Mouse (Mus musculus) adrenal gland (tissue): ENCODE measurements around the gene Ift81.

Source experiments
- intact Hi-C: fragments of 180-260 bp; cut with DNase I; formaldehyde crosslinking; loops from one replicate; pipeline ENCODE4 v1.15.1; 2025

The Ift81 gene

DNA sequence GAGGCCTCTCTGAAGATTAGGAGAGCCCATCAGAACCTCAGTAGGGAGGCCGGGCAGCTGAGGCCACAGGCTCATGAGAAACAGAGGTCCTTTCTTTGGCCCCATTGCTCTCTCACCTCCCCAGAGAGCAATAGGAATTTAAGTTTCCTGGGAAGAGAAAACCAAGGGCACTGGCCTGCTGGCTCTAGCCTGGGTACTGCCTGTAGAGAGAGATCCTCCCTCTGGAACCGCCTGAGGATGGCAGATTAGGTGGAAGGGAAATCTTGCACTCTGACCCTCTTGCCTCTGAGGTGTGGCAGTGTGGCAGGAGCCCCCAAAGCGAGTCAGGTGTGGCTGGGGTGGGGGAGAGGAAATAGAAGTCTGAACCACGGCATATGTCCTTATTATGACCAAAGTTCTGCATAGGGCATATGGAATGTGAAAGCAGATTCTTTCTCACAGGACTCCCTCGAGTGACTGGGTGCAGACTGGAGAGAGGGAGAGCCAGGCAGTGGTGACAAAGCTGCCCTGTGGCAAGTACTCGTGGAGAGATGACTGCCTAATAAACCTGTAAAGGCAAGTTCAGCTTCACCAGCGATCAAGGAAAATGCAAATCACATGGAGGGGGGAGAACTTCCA is 95.2 kb downstream of the Ift81 start:
- intact Hi-C loops = no loop called here

- intact Hi-C loops = no loop called here
These were observed 96.1 kb downstream of the Ift81 start for GRCm38 (mm10) chr5:122518247-122518646.

- intact Hi-C loops = no loop called here
These were observed 97.4 kb downstream of the Ift81 start for GRCm38 (mm10) chr5:122516901-122517300.

GRCm38 (mm10) chr5:122516029-122516730 is 98.1 kb downstream of the Ift81 start:
- intact Hi-C loops = no loop called here

- intact Hi-C loops = no loop called here
These were observed 100.2 kb downstream of the Ift81 start for GRCm38 (mm10) chr5:122514127-122514521.

DNA sequence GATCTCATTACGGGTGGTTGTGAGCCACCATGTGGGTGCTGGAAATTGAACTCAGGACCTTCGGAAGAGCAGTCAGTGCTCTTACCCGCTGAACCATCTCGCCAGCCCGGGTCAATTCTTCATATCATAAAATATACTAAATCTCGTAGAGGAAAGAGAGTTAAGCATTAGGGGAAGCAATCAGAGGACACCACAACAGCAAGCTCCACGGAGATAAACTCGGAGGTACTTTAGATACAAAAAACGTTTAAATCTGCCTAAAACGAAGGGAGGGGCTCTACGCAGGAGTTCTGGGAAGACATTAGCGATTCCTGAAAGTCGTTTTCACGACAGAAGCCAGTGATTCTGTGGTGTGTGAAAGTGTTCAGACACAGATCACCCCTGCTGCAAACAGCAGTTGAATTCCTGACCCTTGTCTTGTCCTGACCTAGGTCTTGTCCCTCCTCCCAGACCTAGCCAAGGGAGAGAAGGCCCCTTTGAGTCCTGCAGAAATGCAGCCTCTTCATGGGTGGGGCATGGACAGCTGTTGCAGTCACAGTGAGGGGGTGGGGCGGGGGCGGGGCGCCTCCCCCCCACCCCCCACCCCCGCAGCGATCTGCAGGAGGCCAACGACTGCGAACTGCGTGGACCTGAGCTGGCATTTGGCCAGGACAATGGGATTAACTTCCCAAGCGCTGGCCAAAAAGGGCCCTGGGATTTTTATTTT is 100.7 kb downstream of the Ift81 start:
- intact Hi-C loops = no loop called here

DNA sequence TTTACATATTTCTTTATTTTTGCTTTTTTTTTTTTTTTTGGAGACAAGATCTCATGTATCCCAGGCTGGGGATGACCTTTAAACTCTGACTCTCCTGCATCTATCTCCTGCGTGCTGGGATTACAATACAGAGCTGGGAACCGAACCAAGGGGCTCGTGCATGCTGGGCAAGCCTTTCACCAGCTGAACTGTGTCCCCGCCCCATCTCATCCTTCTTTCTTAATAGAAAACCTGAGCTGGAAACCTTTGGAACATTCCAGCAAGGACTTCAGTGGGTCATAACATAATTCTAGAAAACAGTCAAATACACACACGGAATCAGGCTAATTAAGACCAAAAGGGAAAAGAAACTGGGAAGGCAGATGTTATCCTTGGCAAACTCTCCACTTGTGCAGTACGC is 102.3 kb downstream of the Ift81 start:
- intact Hi-C loops = no loop called here

DNA sequence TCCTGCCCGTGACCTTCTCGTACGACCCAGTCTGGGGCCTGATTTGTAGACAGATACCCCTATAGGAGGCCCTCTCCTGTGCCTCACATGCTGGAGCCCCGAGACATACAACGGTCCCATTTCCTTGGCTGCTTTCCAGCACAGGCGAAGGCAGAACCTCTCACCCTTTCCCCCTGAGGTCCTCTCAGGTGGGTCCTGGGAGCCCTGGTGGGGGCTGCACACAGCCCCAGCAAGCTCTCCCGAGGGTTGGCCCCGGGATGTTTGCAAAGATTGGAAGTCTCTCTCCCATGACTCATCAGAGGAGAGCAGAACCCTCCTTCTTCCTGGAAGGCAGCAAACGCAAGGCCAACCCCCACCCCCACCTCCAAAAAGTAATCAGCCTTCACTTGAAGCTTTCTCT is 102.9 kb downstream of the Ift81 start:
- intact Hi-C loops = no loop called here

DNA sequence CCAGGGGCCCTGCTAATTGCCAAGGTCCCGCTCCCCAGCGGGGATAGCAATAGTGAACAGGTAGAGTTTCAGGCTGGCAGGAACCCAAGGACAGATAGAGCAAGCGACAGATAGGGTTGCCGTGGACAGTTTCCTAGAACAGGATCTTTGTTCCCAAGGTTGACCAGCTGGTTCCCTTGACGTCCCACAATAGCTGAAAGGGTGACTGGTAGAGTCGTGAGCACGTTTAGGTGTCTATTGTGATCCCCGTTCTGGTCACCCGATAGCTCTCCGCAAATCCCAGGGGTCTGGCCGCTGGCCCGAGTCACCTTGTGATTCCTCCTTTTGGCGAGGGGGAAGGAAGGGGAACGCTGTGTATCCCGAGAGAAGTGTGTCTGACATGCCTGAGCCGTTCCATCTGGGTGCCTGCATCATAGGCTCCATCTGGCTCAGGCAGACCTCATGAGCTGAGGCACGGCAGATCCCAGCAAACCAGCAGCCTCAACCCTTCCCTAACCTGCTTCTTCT is 103.6 kb downstream of the Ift81 start:
- intact Hi-C loops = no loop called here

DNA sequence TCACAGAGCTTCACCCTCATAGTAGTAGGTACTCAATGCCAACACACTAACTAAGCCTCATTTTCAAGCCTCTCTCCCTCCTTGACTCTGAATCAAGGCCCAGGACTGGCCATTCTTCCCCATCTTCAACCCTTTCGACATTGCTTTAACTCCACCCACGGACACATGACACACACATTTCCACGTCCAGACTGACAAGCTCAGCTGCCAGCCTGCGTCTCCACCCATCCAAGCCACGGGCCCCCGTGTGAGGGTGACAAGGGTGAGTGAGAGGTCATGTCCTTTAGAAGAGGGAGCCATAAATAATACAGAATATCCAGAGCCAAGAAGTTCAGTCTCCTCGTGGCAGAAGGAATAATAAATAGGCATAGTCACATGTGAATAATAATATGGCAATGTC is 104.7 kb downstream of the Ift81 start:
- intact Hi-C loops = no loop called here

DNA sequence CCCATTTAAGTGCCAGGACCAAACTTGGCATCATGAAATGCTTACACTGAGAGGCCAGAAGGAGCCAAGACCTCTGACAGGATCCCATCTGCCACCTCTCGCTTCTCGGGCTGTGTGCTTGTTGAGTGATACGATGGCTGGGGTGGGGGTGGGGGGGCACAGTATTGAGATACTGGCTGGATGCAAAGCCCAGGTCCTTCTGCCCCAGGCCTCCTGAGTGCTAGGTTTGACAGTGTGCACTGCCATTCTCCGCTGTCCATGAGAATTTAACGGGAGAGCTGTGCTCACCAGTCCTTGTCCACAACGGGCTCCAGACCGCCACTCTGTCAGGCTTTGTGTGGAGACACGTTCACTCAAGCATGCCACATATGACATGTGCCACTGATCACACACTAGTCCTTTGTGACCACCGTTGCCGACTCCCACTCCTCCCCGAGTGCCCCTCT is 105.4 kb downstream of the Ift81 start:
- intact Hi-C loops = no loop called here

GRCm38 (mm10) chr5:122507396-122507795 is 106.9 kb downstream of the Ift81 start:
- intact Hi-C loops = no loop called here

- intact Hi-C loops = no loop called here
These were observed 107.9 kb downstream of the Ift81 start for GRCm38 (mm10) chr5:122506462-122506861.

GRCm38 (mm10) chr5:122505554-122505953 is 108.8 kb downstream of the Ift81 start:
- intact Hi-C loops = no loop called here

GRCm38 (mm10) chr5:122503760-122504119 is 110.6 kb downstream of the Ift81 start:
- intact Hi-C loops = loop anchor here (5.0 kb wide), 1 partner anchor 124 kb away; no protein-coding TSS in a partner anchor

DNA sequence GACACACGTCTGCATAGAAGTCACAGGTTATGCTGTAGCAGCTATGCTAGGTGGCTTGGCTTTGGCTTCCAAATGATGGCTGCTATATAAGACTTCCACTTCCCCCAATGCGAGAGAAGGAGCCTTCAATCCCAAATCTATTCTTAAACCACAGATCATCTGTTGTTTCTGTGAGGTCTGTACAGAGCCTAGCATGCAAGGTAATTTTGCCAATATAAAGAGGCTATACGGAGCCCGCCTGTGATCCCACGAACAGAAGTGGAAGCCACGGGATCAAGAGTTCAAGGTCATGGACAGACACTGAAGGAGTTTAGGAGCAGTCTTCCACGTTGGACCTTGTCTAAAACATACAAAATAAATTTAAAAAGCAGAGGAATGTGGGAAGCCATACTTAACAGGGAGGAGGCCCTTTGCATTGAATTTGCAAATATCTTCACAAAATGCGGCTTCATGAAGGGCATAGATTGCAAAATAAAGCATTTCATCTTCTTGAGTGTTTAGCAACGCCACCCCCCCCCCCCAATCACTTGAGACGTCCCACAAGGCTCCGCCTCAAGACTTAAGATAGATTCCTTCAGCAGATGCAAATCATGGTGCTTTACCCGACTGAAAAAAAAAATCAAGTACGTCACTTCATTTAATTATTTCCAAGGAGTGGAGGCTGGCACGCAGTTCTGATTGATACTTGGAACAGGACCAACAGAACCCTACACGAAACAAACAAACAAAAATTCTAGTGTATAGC is 111.1 kb downstream of the Ift81 start:
- intact Hi-C loops = loop anchor here (5.0 kb wide), 1 partner anchor 124 kb away; no protein-coding TSS in a partner anchor

GRCm38 (mm10) chr5:122502077-122502941 is 112.0 kb downstream of the Ift81 start, which contains the start of gene Atp2a2:
Atp2a2 (minus strand) TSS chr5:122502225.
- intact Hi-C loops = loop anchor here (5.0 kb wide), 1 partner anchor 125 kb away; no protein-coding TSS in a partner anchor

DNA sequence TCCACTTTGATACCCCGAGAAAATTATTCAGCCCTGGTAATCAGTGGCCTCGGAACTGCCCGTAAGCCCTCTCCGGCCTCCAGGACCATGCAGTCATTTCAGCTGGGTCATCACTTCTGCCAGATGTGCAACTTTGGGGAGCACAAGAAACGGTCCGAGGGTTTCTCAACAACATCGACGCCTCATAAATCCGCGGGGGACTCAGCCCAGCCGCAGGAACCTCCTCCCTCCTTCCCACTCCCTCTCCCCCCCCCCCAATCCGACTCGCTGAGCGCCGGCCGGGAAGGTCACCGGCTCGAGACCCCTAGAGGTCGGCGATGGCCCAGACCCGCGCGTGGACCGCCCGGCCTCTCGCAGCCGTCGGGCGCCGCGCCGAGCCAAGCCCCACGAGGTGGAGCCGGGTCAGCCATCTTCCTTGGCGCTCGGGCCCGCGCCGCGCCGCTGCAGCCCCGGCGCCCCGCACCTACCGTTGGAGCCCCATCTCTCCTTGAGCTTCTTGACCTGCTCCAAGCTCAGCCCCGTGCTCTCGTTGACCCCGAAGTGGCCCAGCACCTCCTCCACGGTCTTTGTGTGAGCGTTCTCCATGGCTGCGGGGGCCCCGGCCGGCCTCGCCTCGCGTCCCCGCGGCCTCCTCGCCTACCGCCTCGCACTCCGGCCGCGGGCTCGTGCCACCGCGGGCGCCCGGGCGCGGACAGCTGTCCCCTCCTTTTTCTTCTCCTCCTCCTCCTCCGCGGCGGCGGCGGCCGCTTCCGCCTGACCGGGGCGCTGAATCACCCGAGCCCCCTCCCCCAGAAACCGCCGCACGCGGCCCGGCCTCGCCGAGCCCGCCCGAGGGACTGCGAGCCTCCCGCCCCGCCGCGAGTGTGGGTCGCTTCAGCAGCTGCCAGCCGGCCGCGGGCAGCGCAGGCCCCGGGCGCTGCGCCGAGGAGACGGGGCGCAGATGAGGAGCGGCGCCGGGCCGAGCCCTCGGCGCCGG is 112.9 kb downstream of the Ift81 start:
- intact Hi-C loops = loop anchor here (5.0 kb wide), 1 partner anchor 126 kb away; no protein-coding TSS in a partner anchor

GRCm38 (mm10) chr5:122500563-122500962 is 113.8 kb downstream of the Ift81 start:
- intact Hi-C loops = loop anchor here (5.0 kb wide), 1 partner anchor 127 kb away; no protein-coding TSS in a partner anchor
